Mouse (Mus musculus) embryonic facial prominence, embryonic 11.5 days (tissue): ENCODE measurements around the gene Rfng. TPM values are rescaled to one million over a fixed set of nuclear protein-coding genes. Genes with fewer than 3 reads are reported as not detected.

ENCODE experiments used
- ATAC-seq: fragments of 200-750 bp; cut with Nextera tagmentation; replicated peaks from 2 replicates; pipeline ENCODE4 v1.8.0; 2017; ENCODE audit warnings: low read depth; ENCODE audit not compliant: insufficient number of reproducible peaks, low FRiP score, low TSS enrichment
- DNase-seq: peaks from one replicate; pipeline ENCODE4 v3.0.0-alpha.2; 2015; ENCODE audit warnings: low spot score
- H3K27ac ChIP-seq: fragments of 300-500 bp; sonication (generic); replicated peaks from 2 replicates; pipeline ENCODE4 v1.5.1; 2014; ENCODE audit warnings: mild to moderate bottlenecking, low read depth, low read length, control low read depth
- H3K27me3 ChIP-seq: fragments of 300-500 bp; sonication (generic); 2 replicates; pipeline ENCODE4 v1.6.1; 2014; ENCODE audit warnings: mild to moderate bottlenecking, low read length, moderate library complexity, mixed read lengths; ENCODE audit not compliant: control insufficient read depth, insufficient read depth
- H3K36me3 ChIP-seq: fragments of 300-500 bp; sonication (generic); replicated peaks from 2 replicates; pipeline ENCODE4 v1.6.1; 2014; ENCODE audit warnings: low read depth, mild to moderate bottlenecking, low read length, moderate library complexity, mixed read lengths; ENCODE audit not compliant: control insufficient read depth, insufficient read depth
- H3K4me1 ChIP-seq: fragments of 300-500 bp; sonication (generic); 2 replicates; pipeline ENCODE4 v1.6.1; 2014; ENCODE audit warnings: low read length, mixed read lengths; ENCODE audit not compliant: control insufficient read depth, insufficient read depth
- H3K4me2 ChIP-seq: fragments of 300-500 bp; sonication (generic); 2 replicates; pipeline ENCODE4 v1.6.1; 2014; ENCODE audit warnings: low read depth, mild to moderate bottlenecking, control low read depth, low read length, moderate library complexity
- H3K4me3 ChIP-seq: fragments of 300-500 bp; sonication (generic); 2 replicates; pipeline ENCODE4 v1.5.1; 2014; ENCODE audit warnings: low read depth, low read length, control low read depth
- H3K9ac ChIP-seq: fragments of 300-500 bp; sonication (generic); replicated peaks from 2 replicates; pipeline ENCODE4 v1.6.1; 2014; ENCODE audit warnings: mild to moderate bottlenecking, control low read depth, low read length
- H3K9me3 ChIP-seq: fragments of 300-500 bp; sonication (generic); replicated peaks from 2 replicates; pipeline ENCODE4 v1.6.1; 2016; ENCODE audit warnings: mild to moderate bottlenecking, low read length, inconsistent platforms, mixed read lengths; ENCODE audit not compliant: control insufficient read depth
- WGBS: fragments of 180-500 bp; shearing (Covaris S2); extraction: QIAGEN DNeasy Blood & Tissue Kit; methylation state at CpG from one replicate; pipeline ENCODE4 v1.1.7; 2014; 5-methylcytosine and 5-hydroxymethylcytosine counted together
- polyA plus RNA-seq: library from polyadenylated mRNA; unstranded; fragments of >200 nt; fragmentation: Nextera tagmentation; extraction: Ambion mirVana; gene quantifications from 2 replicates; pipeline ENCODE4 v1.2.1, GENCODE M21; 2014

Rfng gene
- polyA plus RNA-seq, 1 experiment from 2014 or later: 16.2 TPM

DNA sequence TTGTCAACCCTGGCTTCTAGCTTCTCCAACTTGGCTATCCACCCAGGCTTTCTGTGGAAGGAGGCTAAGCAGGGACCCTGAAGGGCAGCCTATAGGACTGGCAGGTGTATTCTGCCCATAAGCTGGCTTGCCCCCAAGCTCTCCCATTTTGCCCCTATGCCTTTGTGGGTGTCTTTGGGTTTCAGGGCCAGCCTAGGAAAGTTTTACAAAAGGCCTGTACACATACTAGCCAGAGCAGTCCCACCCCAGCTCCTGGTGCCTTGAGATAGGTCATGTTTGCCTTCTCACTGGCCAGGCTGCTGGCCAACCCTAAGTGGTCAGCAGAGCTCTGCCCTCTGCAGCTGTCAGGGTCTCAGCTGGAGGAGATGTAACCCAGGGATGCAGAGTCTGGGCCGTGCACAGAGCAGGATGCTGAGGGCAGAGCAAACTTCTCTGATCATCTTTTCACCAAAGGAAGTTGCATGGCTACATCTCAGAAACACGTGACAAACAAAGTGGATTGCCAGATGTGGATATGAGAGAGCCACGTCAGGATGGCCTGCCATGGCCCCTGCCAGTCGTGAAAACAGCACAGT lies 41.4 kb upstream of the Rfng start:
- WGBS: 28% methylated on average over 4 of the region's 4 CpGs
- Histone ChIP-seq H3K9ac (peak overlapping the region; percentile 94), H3K36me3 (peaks cover 3% of the 10 kb centered on the region), H3K27ac (peak overlapping the region; percentile 97), H3K9me3 (no peaks in the 10 kb centered on the region), H3K4me3 (peak overlapping the region; percentile 92), H3K4me2 (peak overlapping the region; percentile 64), H3K27me3 (no peaks in the 10 kb centered on the region), H3K4me1 (peaks cover 22% of the 10 kb centered on the region)
- ATAC-seq (0 out of 2 replicates have a peak, but pooled peaks have one; percentile 0), DNase-seq (peak; percentile 24)

DNA sequence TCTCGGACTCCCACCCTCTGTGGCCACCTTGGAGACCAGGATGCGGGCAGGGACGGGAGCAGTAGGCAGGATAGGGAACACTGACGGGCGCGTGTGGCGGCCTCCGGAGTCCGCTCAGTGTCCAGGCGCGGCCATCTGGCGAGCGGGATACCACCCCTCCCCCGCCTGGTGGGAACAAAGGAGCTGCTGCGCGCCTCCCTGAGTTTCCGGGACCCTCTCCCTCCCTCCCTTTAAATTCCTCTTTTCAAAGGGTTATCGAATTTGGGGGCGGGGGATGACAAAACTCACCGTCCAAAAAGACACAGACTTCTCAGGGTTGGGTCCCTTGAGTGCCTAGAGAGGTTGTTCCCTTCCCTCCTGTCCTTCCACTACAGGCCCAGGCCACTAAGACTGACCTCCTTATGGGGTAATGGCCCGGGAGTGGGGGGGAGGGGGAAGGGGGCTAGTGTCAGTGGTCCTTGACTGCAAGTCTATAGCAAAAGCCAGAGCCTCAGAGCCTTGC lies 40.8 kb upstream of the Rfng start:
- 0% methylated on average over 21 of the region's 21 CpGs for WGBS
- ATAC-seq (peak; percentile 21), DNase-seq (peak; percentile 84)
- H3K36me3 ChIP-seq: peaks cover 8% of the 10 kb centered on the region
- peak overlapping the region; percentile 94 for H3K9ac ChIP-seq
- H3K4me3 ChIP-seq: peak overlapping the region; percentile 92
- H3K27ac ChIP-seq: peak overlapping the region; percentile 97
- H3K27me3 ChIP-seq: no peaks in the 10 kb centered on the region
- H3K4me2 ChIP-seq: peak overlapping the region; percentile 64
- peaks cover 22% of the 10 kb centered on the region for H3K4me1 ChIP-seq
- no peaks in the 10 kb centered on the region for H3K9me3 ChIP-seq

DNA sequence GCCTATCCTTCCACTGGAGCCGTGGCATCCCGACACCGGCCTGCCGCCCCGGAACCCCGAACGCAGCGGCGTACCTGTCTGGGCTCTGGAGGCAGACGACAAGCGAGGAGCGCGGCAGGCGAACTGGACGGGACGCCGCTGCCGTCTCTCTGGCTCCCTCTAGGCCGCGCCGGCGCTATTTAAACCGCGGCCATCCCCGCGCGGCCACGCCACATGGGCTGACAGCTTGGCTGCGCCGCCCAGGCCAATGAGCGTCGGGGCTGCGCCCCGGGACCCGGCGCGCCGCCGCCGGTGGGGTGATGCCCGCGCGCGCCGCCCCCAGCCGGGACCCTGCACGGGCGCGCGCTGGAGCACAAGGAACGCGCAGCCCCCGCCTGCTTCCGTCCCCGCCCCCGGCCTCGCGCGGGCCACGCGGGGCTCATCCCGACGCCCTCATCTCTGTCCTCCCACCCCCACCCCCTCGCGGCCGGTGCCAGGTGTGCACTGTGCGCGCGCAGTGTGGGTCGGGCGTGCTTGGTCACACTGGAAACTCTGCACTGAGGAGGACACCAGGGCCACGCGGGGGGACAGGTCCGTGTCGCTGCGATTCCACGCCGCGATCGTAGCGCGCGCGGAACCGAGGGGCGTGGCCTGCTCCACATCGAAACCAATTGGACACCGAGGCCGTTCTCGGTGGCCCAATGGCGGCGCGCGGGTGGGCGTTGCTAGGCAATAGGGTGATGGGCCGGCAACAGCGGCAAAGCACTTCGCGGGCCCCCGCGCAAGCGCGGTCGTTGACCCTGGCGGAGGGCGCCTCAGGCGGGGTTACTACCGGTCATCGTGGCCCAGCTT lies 40.2 kb upstream of the Rfng start, which contains the start of gene Fasn:
Gene Fasn, minus strand, starts transcription at position 592 of the 831 bp plus-strand sequence.
- Histone ChIP-seq H3K9ac (peak within 1 kb of the TSS; percentile 94), H3K4me2 (peak within 1 kb of the TSS; percentile 64), H3K4me1 (peaks cover 22% of the 10 kb centered on the region), H3K27me3 (no peaks in the 10 kb centered on the region), H3K27ac (peak within 1 kb of the TSS; percentile 97), H3K4me3 (peak within 1 kb of the TSS; percentile 92), H3K36me3 (peaks cover 14% of the 10 kb centered on the region), H3K9me3 (no peaks in the 10 kb centered on the region)
- DNase-seq (peak; percentile 97), ATAC-seq (peak; percentile 87)
- 0% methylated on average over 100 of the region's 109 CpGs for WGBS

DNA sequence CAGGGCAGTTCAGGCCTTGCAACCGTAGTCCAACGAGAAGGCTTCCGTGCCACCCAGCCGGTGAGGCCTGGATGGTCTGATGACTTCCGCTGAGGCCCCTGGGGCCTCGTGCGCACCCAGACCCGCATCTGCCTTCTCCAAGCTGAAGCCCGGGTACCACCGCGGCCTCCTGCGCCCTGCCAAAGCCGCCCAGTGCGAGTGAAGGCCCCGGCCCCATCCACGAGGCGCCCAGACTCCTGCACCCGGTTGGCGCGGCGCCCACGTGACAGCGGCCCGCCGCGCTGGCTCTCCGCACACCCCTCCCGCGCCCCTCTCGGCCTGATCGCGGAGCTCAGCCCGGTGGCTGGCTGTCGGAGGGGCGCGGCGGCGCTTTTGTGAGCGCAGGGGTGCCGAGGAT lies 39.5 kb upstream of the Rfng start:
- peaks cover 22% of the 10 kb centered on the region for H3K4me1 ChIP-seq
- ATAC-seq (peak; percentile 17), DNase-seq (no peak)
- peak overlapping the region; percentile 97 for H3K27ac ChIP-seq
- 0% methylated on average over 30 of the region's 40 CpGs for WGBS
- H3K27me3 ChIP-seq: no peaks in the 10 kb centered on the region
- peak overlapping the region; percentile 64 for H3K4me2 ChIP-seq
- H3K9me3 ChIP-seq: no peaks in the 10 kb centered on the region
- H3K36me3 ChIP-seq: peaks cover 20% of the 10 kb centered on the region
- peak overlapping the region; percentile 92 for H3K4me3 ChIP-seq
- peak overlapping the region; percentile 94 for H3K9ac ChIP-seq

DNA sequence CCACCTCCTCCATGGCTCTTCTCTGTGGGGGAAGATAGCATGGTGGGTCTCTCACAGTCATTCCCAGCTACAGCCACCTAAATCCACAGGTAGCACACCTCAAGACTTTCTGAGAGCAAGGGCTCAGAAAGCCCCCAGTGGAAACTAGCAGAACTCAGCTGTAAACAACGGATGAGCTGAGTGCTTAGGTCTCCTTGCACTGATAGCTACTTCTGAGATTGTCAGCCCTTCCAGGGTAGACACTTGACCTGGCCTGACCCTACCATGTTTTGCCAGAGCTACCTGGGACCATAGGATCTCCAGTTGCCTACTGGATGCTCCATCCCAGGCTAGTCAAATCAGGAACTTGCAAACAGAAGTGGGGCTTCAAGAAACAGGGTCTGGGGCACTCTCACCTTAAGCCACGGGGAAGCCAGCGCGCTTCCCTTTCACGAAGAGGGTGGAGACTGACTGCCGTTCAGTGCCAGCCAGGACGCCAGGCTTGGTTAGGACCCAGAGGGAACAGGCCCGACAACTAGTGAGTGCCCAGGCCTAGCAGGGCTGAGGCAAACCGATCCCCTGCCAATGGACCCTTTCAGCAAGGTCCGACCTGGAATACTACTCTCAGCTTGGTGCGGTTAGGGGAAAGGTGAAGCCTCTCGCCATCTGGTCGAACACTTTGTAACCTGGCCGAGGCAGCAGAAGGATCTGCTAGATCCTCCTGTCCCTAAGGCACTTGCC lies 39.0 kb upstream of the Rfng start:
- H3K4me3 ChIP-seq: peak overlapping the region; percentile 92
- under 1% methylated on average over 14 of the region's 14 CpGs for WGBS
- H3K36me3 ChIP-seq: peaks cover 26% of the 10 kb centered on the region
- no peak for ATAC-seq
- H3K4me1 ChIP-seq: peaks cover 22% of the 10 kb centered on the region
- peak overlapping the region; percentile 64 for H3K4me2 ChIP-seq
- DNase-seq: peak; percentile 24
- H3K27ac ChIP-seq: peak overlapping the region; percentile 97
- H3K27me3 ChIP-seq: no peaks in the 10 kb centered on the region
- H3K9ac ChIP-seq: peak overlapping the region; percentile 94
- no peaks in the 10 kb centered on the region for H3K9me3 ChIP-seq

DNA sequence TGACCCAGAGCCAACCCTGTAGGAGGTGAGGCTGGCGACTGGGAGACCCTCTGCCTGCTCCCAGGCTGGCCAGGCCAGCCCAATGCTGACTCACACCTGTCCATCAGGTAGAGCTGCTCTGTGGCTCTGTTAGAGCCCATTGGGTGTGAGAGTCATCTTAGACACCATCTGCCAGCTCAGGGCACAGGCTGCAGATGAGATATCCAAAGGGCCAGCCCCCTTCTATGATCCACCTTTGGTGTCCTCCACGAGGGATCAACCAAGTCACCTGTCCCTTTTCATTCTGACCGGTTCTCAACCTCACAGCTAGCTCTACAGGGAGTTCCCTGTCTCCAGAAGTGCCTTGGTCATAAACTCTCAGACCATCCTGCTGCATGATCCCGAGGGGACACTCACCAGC lies 38.3 kb upstream of the Rfng start:
- DNase-seq (no peak), ATAC-seq (no peak)
- Histone ChIP-seq H3K4me1 (peaks cover 22% of the 10 kb centered on the region), H3K27me3 (no peaks in the 10 kb centered on the region), H3K27ac (no peak overlapping the region), H3K9me3 (no peaks in the 10 kb centered on the region), H3K9ac (peak overlapping the region; percentile 94), H3K36me3 (peaks cover 33% of the 10 kb centered on the region), H3K4me3 (peak overlapping the region; percentile 92), H3K4me2 (peak overlapping the region; percentile 64)
- WGBS: 70% methylated on average over 4 of the region's 4 CpGs

DNA sequence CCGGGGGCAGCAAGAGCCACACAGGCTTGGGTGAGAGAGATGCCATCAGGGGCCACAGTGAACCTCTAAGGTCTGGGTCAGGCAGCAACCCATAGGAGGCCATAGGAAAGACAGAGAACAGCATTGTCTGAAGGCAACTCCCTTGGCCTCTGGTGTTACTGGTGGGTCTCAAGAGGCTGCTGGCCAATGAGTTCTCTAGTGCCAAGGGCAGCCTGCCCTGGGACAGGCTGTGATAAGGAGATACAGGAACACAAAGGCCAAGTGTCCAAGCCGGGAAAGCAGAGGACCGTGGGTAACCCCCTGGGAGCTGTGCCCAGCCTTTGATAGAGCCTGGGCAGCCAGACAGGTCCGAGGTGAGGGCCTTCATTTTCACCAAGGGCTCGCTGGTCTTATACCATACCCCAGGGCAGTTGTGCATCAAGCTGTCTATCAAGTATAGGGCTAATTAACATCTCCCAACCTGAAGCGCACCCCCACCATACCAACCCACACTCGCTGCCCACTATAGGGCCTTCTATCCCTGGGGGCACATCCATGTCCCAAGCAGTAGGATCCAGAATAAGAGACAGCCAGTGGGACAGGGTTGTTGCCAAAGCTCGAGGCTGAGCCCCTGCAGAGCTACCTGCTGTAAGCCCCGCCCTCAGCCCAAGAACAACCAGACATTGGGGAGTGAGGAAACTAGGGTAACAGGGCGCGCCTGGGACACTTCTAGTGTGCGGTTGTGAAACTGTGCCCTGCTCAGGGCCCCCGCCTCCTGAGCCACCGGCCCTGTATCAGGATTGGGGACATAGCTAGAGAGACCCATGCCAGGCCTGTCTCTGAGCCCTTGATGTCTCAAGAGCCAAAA lies 37.3 kb upstream of the Rfng start:
- ATAC-seq (no peak), DNase-seq (no peak)
- H3K4me2 ChIP-seq: no peak overlapping the region; the same call in 1 of the 2 replicates
- no peaks in the 10 kb centered on the region for H3K27me3 ChIP-seq
- no peaks in the 10 kb centered on the region for H3K9me3 ChIP-seq
- WGBS: 85% methylated on average over 14 of the region's 14 CpGs
- H3K4me1 ChIP-seq: peaks cover 22% of the 10 kb centered on the region
- peaks cover 43% of the 10 kb centered on the region for H3K36me3 ChIP-seq
- H3K9ac ChIP-seq: no peak overlapping the region
- H3K27ac ChIP-seq: no peak overlapping the region
- no peak overlapping the region for H3K4me3 ChIP-seq
